Mouse (Mus musculus) cerebellum, postnatal 10 days (tissue): ENCODE measurements around the gene Csrp1.

Source experiments
- DNase-seq, 2 experiments: peaks; one replicate each; pipeline ENCODE4 v3.0.0; 2021; ENCODE audit warnings: mixed read lengths in 2 of 2

Gene Csrp1

DNA sequence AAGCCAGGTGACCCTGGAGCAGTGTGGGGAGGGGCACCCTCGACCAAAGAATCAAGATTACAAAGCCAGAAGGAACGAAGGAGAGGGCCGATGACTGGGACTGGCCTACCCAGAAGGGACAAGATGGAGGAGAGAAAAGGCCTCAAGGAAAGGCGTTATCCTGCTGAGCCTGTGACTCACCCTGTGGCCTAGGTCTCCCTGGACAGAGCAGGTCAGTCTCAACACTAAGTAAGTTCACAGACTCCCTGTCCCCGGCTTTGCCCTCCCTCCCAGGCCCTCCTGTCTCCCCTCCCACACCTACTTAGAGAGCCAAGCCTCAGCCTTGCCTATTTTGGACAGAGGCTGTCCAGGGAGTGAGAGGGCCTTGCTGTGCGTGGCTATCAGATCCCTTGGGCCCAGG lies at the start of gene Csrp1:
Gene Csrp1, plus strand, starts transcription at position 79 of the 400 bp plus-strand sequence.
- no peak for DNase-seq

- peak; percentile 94 for DNase-seq
Observed at GRCm38 (mm10) chr1:135670397-135671130, 49.3 kb upstream of the Csrp1 start.

- peak in 1 of 2 experiments; percentile 51 for DNase-seq
Observed at GRCm38 (mm10) chr1:135671406-135671805, 48.5 kb upstream of the Csrp1 start.

- peak; percentile 69 to 72 for DNase-seq
Observed at GRCm38 (mm10) chr1:135671956-135672355, 47.9 kb upstream of the Csrp1 start.

- DNase-seq: no peak
Observed at GRCm38 (mm10) chr1:135672374-135672773, 47.5 kb upstream of the Csrp1 start.

DNA sequence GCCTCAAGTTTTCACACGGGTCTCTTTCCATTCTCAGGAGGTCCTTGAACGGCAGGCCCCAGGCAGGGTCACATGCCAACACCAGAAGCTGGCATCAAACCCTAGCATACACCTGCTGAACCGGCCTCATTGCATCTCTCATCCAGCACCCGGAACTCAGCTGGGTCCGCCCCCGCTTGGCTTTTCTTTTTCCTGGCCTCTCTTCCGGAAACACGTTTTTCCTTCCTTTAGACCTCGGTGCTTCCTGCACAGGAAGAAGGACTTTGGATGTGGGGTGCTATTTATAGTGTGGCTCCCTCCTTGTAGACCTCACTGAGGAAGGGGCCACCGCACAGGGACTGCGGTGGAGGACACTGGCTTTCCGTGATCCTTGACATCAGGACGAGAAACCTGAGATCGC lies 46.4 kb upstream of the Csrp1 start:
- no peak for DNase-seq

GRCm38 (mm10) chr1:135675449-135676129 lies 44.3 kb upstream of the Csrp1 start:
- DNase-seq: no peak

GRCm38 (mm10) chr1:135676247-135676646 lies 43.6 kb upstream of the Csrp1 start:
- DNase-seq: no peak

GRCm38 (mm10) chr1:135676938-135677682 lies 42.8 kb upstream of the Csrp1 start:
- peak in 1 of 2 experiments; percentile 54 for DNase-seq

- no peak for DNase-seq
Observed at GRCm38 (mm10) chr1:135678145-135678544, 41.7 kb upstream of the Csrp1 start.

DNA sequence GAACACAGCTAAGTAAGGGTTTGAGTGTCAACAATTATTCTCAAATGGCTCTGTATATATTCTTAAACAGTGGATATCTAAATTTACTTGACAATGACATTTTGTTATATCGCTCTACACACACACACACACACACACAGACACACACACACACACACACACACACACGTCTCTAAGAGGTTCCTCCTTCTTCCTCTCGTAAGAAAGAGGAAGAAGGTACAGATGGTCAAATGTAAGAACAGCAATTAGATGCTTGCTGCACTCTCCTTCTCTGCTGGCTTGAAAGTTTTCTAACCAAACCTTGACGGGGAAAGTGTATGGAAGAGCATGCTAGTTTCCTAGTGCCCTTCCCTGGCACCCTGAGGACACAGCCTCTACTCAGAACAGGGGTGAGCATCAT lies 39.1 kb upstream of the Csrp1 start:
- DNase-seq: no peak

- peak; percentile 80 to 88 for DNase-seq
Observed at GRCm38 (mm10) chr1:135681122-135681521, 38.7 kb upstream of the Csrp1 start.

- peak in 1 of 2 experiments; percentile 51 for DNase-seq
Observed at GRCm38 (mm10) chr1:135684895-135685294, 35.0 kb upstream of the Csrp1 start.

- DNase-seq: no peak
Observed at GRCm38 (mm10) chr1:135685316-135685715, 34.5 kb upstream of the Csrp1 start.

DNA sequence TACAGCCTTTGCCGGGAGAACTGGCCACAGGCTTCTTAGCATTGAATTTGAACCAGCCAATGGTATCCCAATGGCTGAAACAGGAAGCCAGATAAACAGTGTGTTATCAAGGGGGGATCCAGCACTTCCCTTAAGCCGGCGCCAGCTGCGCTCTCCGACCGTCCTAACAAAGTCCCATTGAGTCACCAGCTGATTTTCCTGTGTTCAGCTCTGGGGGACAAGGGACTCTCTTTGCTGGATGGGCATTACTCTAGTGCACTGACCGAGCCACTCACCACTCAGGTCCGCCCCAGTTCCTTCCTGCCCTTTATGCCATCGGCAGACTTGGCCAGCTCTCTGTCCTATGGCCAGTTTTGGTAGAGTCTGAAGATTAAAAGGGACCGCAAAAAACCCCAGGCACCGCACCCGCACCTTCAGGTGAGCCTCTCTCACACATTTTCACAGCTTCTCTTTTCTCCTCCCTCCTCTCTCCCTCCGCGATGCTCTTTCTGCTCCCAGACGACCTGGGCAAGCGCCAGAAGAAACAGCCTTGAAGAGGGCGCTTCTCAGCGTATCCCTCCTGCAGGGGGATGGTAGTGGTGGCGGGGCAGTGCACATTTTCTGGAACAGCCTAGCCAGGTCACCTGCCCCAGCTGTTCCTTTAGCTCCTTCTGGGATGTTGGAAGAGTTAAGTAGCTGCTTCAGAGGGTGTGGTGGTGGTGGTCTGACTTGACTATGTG lies 32.9 kb upstream of the Csrp1 start:
- DNase-seq: peak; percentile 87 to 89

- DNase-seq: peak; percentile 83 to 90
Observed at GRCm38 (mm10) chr1:135687771-135688492, 31.9 kb upstream of the Csrp1 start.

DNA sequence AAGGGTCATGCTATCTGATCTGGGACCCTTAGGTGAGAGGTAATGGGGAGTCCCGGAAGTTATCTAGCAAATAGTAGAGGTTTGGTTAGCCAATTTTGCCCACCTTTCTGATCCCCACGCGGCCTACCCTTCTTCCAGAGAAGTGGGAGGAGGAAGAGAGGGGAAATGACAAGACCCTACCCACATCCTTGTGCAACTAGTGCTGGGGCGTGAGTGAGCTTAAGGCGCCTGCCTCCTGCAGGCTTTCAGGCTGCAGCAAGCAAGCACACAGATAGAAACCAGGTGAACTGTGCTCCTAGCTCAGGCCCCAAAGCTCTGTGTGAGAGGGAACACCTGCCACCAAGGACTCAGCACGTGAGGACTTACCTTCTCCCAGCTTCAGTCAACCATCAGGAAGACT lies 31.2 kb upstream of the Csrp1 start:
- no peak for DNase-seq

GRCm38 (mm10) chr1:135690784-135691416 lies 29.0 kb upstream of the Csrp1 start:
- DNase-seq: no peak

GRCm38 (mm10) chr1:135691417-135691815 lies 28.4 kb upstream of the Csrp1 start:
- DNase-seq: no peak

DNA sequence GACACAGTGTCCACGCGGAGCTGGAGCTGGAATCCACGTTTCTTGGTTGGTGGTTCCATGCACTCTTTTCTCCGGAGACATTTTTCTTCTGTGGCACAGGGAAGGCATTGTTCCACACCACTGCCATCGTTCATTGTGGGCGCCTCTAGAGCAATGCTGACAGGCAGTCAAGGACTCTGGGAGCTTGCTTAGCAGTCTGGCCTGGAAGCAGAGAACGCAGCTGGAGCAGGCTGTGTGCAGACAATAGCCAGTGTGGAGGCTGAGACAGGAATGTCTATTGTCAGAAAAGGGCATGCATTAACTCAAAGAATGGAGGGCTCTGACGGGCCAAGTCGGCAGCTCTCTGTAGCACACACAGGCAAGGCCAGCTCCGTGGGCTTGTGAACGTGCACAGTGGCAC lies 25.7 kb upstream of the Csrp1 start:
- no peak for DNase-seq

GRCm38 (mm10) chr1:135697462-135697861 lies 22.4 kb upstream of the Csrp1 start:
- DNase-seq: no peak

DNA sequence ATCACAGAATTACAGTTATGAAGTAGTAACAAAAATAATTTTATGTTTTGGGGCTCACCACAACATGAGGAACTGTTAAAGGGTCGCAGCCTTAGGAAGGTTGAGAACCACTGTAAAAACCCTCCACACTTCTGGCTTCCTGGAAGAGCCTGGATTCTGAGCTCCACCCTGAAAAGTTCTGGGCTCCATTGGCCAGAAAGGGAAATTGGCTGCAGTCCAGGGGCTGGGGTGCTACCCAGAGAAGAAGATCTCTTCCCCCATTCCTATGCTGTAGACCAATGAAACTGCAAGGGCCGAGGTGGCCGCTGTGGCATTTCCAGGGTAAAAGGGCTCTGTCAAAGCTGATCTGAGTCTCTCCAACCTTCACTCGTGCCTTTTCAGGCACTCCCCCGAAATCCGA lies 21.8 kb upstream of the Csrp1 start:
- peak in 1 of 2 experiments; percentile 50 for DNase-seq
